Comparison of ENCODE assay signal across 9 mouse cellular contexts in genomic region chr14:101378965-101379662, GRCm38 (mm10).
DNase-seq lines count a peak whose midpoint lies in the region; ATAC-seq and TF ChIP-seq lines count a peak whose summit lies in the region.
"Had no signal": no experiment of that assay in that cellular context is flagged by ENCODE, and none has a peak within 500 bp of the region (broad histone marks: within the 10 kb centered on the region; RNA-seq: fewer than 3 reads in every experiment).

No protein-coding gene starts in this region.

- H3K27me3 ChIP-seq in thymus, adult 2 months (ENCODE audit: control insufficient read depth, insufficient read depth, low read length) = no peaks in the 10 kb centered on the region
- no peaks in the 10 kb centered on the region for H3K27me3 ChIP-seq in embryonic facial prominence, embryonic 11.5 days (ENCODE audit: control insufficient read depth, insufficient read depth, low read length)
- no peaks in the 10 kb centered on the region for H3K27me3 ChIP-seq in heart, adult 2 months (ENCODE audit: control insufficient read depth, insufficient read depth, low read length)
- no peaks in the 10 kb centered on the region for H3K27me3 ChIP-seq in kidney, adult 2 months (replicated peaks; ENCODE audit: control insufficient read depth, insufficient read depth, low read length)
- no peaks in the 10 kb centered on the region for H3K27me3 ChIP-seq in limb, embryonic 11.5 days (ENCODE audit: control insufficient read depth, insufficient read depth, low read length)
- no peaks in the 10 kb centered on the region for H3K27me3 ChIP-seq in midbrain, embryonic 15.5 days (replicated peaks)
- H3K27me3 ChIP-seq in stomach, embryonic 16.5 days (ENCODE audit: control insufficient read depth, insufficient read depth, low read length) = no peaks in the 10 kb centered on the region

- peak overlapping the region; percentile 39 for H3K9ac ChIP-seq in embryonic facial prominence, embryonic 11.5 days (replicated peaks; ENCODE audit: low read length)
- no peak overlapping the region for H3K9ac ChIP-seq in heart, adult 2 months (ENCODE audit: low read depth, low read length)
- H3K9ac ChIP-seq in limb, embryonic 11.5 days (ENCODE audit: low read length) = peak overlapping the region; percentile 27; the same call in 1 of the 2 replicates
- 0 out of 2 replicates have a peak overlapping the region, but pooled peaks have one; percentile 1 for H3K9ac ChIP-seq in midbrain, embryonic 15.5 days
- H3K9ac ChIP-seq in stomach, embryonic 16.5 days (ENCODE audit: low read length) = peak overlapping the region; percentile 65

- no peaks in the 10 kb centered on the region for H3K4me1 ChIP-seq in thymus, adult 2 months (replicated peaks; ENCODE audit: control insufficient read depth, insufficient read depth, low read length)
- H3K4me1 ChIP-seq in embryonic facial prominence, embryonic 11.5 days (ENCODE audit: control insufficient read depth, insufficient read depth, low read length) = 0 out of 2 replicates have a peak, but pooled peaks cover 2% of the 10 kb centered on the region
- H3K4me1 ChIP-seq in heart, adult 2 months (ENCODE audit: control insufficient read depth, insufficient read depth, low read length) = no peaks in the 10 kb centered on the region
- no peaks in the 10 kb centered on the region for H3K4me1 ChIP-seq in kidney, adult 2 months (ENCODE audit: control insufficient read depth, insufficient read depth, low read length)
- H3K4me1 ChIP-seq in limb, embryonic 11.5 days (ENCODE audit: control insufficient read depth, insufficient read depth, low read length) = no peaks in the 10 kb centered on the region
- H3K4me1 ChIP-seq in midbrain, embryonic 15.5 days = peaks cover 17% of the 10 kb centered on the region
- H3K4me1 ChIP-seq in stomach, embryonic 16.5 days (ENCODE audit: control insufficient read depth, insufficient read depth, low read length) = peaks cover 3% of the 10 kb centered on the region; the same call in 1 of the 2 replicates

- H3K4me2 ChIP-seq in embryonic facial prominence, embryonic 11.5 days (ENCODE audit: low read depth, low read length) = peak overlapping the region; percentile 33
- no peak overlapping the region; the same call in 1 of the 2 replicates for H3K4me2 ChIP-seq in limb, embryonic 11.5 days (ENCODE audit: low read depth, severe bottlenecking)
- peak overlapping the region; percentile 47 for H3K4me2 ChIP-seq in midbrain, embryonic 15.5 days
- H3K4me2 ChIP-seq in stomach, embryonic 16.5 days (ENCODE audit: low read depth, low read length) = peak overlapping the region; percentile 67

- peak; percentile 77 for ATAC-seq in embryonic facial prominence, embryonic 11.5 days (replicated peaks; ENCODE audit: insufficient number of reproducible peaks, low FRiP score, low TSS enrichment, low read depth)
- ATAC-seq in limb, embryonic 11.5 days (ENCODE audit: insufficient number of reproducible peaks, low FRiP score, low TSS enrichment, low read depth) = 0 out of 2 replicates have a peak, but pooled peaks have one; percentile 77
- peak; percentile 90 for ATAC-seq in midbrain, embryonic 15.5 days (replicated peaks)
- peak; percentile 85 for ATAC-seq in stomach, embryonic 16.5 days (ENCODE audit: insufficient read depth, low FRiP score)

- TF ChIP-seq CTCF in thymus, adult 2 months (IDR thresholded peaks at IDR 0.05; ENCODE audit: borderline replicate concordance, control insufficient read depth, extremely low read depth, insufficient read depth, low read length, poor library complexity) = peak; percentile 67; the same call in 1 of the 2 replicates
- TF ChIP-seq CTCF in heart, adult 2 months (IDR thresholded peaks at IDR 0.05) = peak; percentile 93
- peak; percentile 89 for TF ChIP-seq CTCF in kidney, adult 2 months (conservative IDR thresholded peaks at IDR 0.05; ENCODE audit: insufficient read depth, insufficient read length, low read depth, low read length)

- no peaks in the 10 kb centered on the region for H3K36me3 ChIP-seq in thymus, adult 2 months (ENCODE audit: control insufficient read depth, insufficient read depth, low read length)
- H3K36me3 ChIP-seq in embryonic facial prominence, embryonic 11.5 days (replicated peaks; ENCODE audit: control insufficient read depth, insufficient read depth, low read depth, low read length) = no peaks in the 10 kb centered on the region
- H3K36me3 ChIP-seq in heart, adult 2 months (ENCODE audit: control insufficient read depth, insufficient read depth, low read length) = no peaks in the 10 kb centered on the region; the same call in 1 of the 2 replicates
- H3K36me3 ChIP-seq in kidney, adult 2 months (ENCODE audit: control insufficient read depth, insufficient read depth, low read length) = no peaks in the 10 kb centered on the region
- no peaks in the 10 kb centered on the region for H3K36me3 ChIP-seq in limb, embryonic 11.5 days (ENCODE audit: control insufficient read depth, insufficient read depth, low read length)
- no peaks in the 10 kb centered on the region for H3K36me3 ChIP-seq in midbrain, embryonic 15.5 days (replicated peaks)
- H3K36me3 ChIP-seq in stomach, embryonic 16.5 days (ENCODE audit: control insufficient read depth, insufficient read depth, low read length) = no peaks in the 10 kb centered on the region
- H3K36me3 ChIP-seq: G1E had no signal

- no peak overlapping the region for H3K4me3 ChIP-seq in thymus, adult 2 months (ENCODE audit: control insufficient read depth, insufficient read depth, low read length)
- no peak overlapping the region for H3K4me3 ChIP-seq in embryonic facial prominence, embryonic 11.5 days (ENCODE audit: low read depth, low read length)
- no peak overlapping the region for H3K4me3 ChIP-seq in heart, adult 2 months
- H3K4me3 ChIP-seq in kidney, adult 2 months (ENCODE audit: insufficient read depth, low read depth, low read length) = no peak overlapping the region
- no peak overlapping the region for H3K4me3 ChIP-seq in limb, embryonic 11.5 days (ENCODE audit: low read depth, low read length)
- peak overlapping the region; percentile 20 for H3K4me3 ChIP-seq in midbrain, embryonic 15.5 days
- H3K4me3 ChIP-seq in stomach, embryonic 16.5 days (replicated peaks; ENCODE audit: low read length) = peak overlapping the region; percentile 38

- intact Hi-C loops in heart, adult 2 months (cut with DNase I) = loop anchor here (2.0 to 10.0 kb wide), 3 partner anchors 84 to 1446 kb away; no protein-coding TSS in a partner anchor

- no peak for TF ChIP-seq POLR2A in thymus, adult 2 months (IDR thresholded peaks at IDR 0.05; ENCODE audit: control insufficient read depth, extremely low read depth, insufficient read depth, low read length, poor library complexity)
- TF ChIP-seq POLR2A in heart, adult 2 months (IDR thresholded peaks at IDR 0.05; ENCODE audit: insufficient read depth, low read depth, low read length) = no peak
- TF ChIP-seq POLR2A in kidney, adult 2 months (IDR thresholded peaks at IDR 0.05; ENCODE audit: low read depth, low read length) = no peak

- 40% methylated on average over 21 of the region's 21 CpGs for WGBS in thymus, adult 2 months
- 19% methylated on average over 21 of the region's 21 CpGs for WGBS in embryonic facial prominence, embryonic 11.5 days
- WGBS in heart, adult 2 months = 34% methylated on average over 21 of the region's 21 CpGs
- 25% methylated on average over 21 of the region's 21 CpGs for WGBS in kidney, adult 2 months
- WGBS in limb, embryonic 11.5 days = 35% methylated on average over 21 of the region's 21 CpGs
- 16% methylated on average over 21 of the region's 21 CpGs for WGBS in midbrain, embryonic 15.5 days
- WGBS in stomach, embryonic 16.5 days = 17% methylated on average over 21 of the region's 21 CpGs

- no peaks in the 10 kb centered on the region for H3K9me3 ChIP-seq in embryonic facial prominence, embryonic 11.5 days (replicated peaks; ENCODE audit: control insufficient read depth, low read length)
- H3K9me3 ChIP-seq in limb, embryonic 11.5 days (ENCODE audit: control insufficient read depth, low read length) = no peaks in the 10 kb centered on the region
- H3K9me3 ChIP-seq in midbrain, embryonic 15.5 days = no peaks in the 10 kb centered on the region
- H3K9me3 ChIP-seq in stomach, embryonic 16.5 days (replicated peaks; ENCODE audit: control insufficient read depth, low read length) = no peaks in the 10 kb centered on the region

- TF ChIP-seq EP300 in heart, adult 2 months (IDR thresholded peaks at IDR 0.05; ENCODE audit: insufficient read depth, low read depth, low read length) = peak; percentile 68; the same call in 1 of the 2 replicates

- DNase-seq in thymus, adult 2 months = peak; percentile 13
- no peak for DNase-seq in thymus, adult 18-20 months
- DNase-seq in embryonic facial prominence, embryonic 11.5 days (ENCODE audit: low spot score) = peak; percentile 91
- DNase-seq in heart, adult 2 months = peak; percentile 54 to 74
- DNase-seq in kidney, adult 2 months = peak; percentile 54
- peak; percentile 88 for DNase-seq in limb, embryonic 11.5 days (ENCODE audit: low spot score)

- H3K79me2 ChIP-seq in heart, adult 2 months (replicated peaks; ENCODE audit: control insufficient read depth, insufficient read depth, low read length) = no peaks in the 10 kb centered on the region

- H3K27ac ChIP-seq in thymus, adult 2 months (ENCODE audit: control insufficient read depth, insufficient read depth, low read length) = no peak overlapping the region
- H3K27ac ChIP-seq in embryonic facial prominence, embryonic 11.5 days (replicated peaks; ENCODE audit: low read depth, low read length) = no peak overlapping the region
- no peak overlapping the region for H3K27ac ChIP-seq in heart, adult 2 months
- no peak overlapping the region for H3K27ac ChIP-seq in kidney, adult 2 months (ENCODE audit: insufficient read depth, low read depth, low read length)
- no peak overlapping the region for H3K27ac ChIP-seq in limb, embryonic 11.5 days (replicated peaks; ENCODE audit: low read depth, low read length)
- peak overlapping the region; percentile 66 for H3K27ac ChIP-seq in midbrain, embryonic 15.5 days
- no peak overlapping the region for H3K27ac ChIP-seq in stomach, embryonic 16.5 days (ENCODE audit: low read length)

Comparison
In these comparisons a context has a peak if more than half of its experiments do, and no peak if none do; other contexts are left out.
1. DNase-seq: peak in thymus, adult 2 months (single experiment), embryonic facial prominence, embryonic 11.5 days (single experiment), heart, adult 2 months (2 of 2), kidney, adult 2 months (single experiment) and limb, embryonic 11.5 days (single experiment); none in thymus, adult 18-20 months (0 of 2).
2. H3K4me3 ChIP-seq: peak in midbrain, embryonic 15.5 days (single experiment) and stomach, embryonic 16.5 days (single experiment); none in thymus, adult 2 months (single experiment), embryonic facial prominence, embryonic 11.5 days (single experiment), heart, adult 2 months (single experiment), kidney, adult 2 months (single experiment) and limb, embryonic 11.5 days (single experiment).
3. Peak in every context shown above with its lines, with median percentiles within 50 percentile points of each other: CTCF ChIP-seq and ATAC-seq.